Mouse (Mus musculus) heart, postnatal 36 days (tissue): ENCODE results near the gene Efna3. TPM values are rescaled to one million over a fixed set of nuclear protein-coding genes. Genes with fewer than 3 reads are reported as not detected.

Experiments used
- DNase-seq, 2 experiments: peaks; one replicate each; pipeline ENCODE4 v3.0.0; 2021 to 2022
- intact Hi-C: fragments of 180-260 bp; cut with DNase I; formaldehyde crosslinking; loops from one replicate; pipeline ENCODE4 v1.15.1; 2025
- total RNA-seq, 2 experiments: library from RNA; stranded (reverse); gene quantifications; 2 replicates each; pipeline ENCODE4 v1.2.3; 2021

Efna3 gene
- total RNA-seq, 2 experiments from 2014 or later = not detected

DNA sequence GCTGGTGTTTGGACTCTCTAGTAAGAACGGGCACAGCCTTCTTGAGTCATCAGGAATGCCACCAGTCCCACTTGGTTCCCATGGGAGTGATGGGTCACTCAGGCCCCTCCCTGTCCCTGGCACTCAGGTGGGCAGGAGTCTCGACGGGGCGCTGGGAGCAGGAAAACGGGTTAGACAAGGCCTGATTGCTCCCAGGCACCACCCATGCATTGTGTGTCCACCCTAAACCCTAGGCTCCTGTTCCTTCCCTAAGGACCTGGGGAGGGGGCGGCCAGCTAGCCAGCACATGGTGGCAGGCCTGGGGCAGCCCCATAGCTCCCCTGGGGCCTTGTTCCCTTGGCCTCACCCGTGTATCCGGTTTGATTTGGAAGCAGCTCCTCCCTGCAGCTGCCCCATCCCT lies 4.4 kb downstream of the Efna3 start:
- intact Hi-C loops = no loop called here
- DNase-seq = no peak

- intact Hi-C loops = loop anchor here (1.0 kb wide), 3 partner anchors 20 to 169 kb away; no protein-coding TSS in a partner anchor
Observed at GRCm38 (mm10) chr3:89317246-89317645, 5.5 kb downstream of the Efna3 start.

DNA sequence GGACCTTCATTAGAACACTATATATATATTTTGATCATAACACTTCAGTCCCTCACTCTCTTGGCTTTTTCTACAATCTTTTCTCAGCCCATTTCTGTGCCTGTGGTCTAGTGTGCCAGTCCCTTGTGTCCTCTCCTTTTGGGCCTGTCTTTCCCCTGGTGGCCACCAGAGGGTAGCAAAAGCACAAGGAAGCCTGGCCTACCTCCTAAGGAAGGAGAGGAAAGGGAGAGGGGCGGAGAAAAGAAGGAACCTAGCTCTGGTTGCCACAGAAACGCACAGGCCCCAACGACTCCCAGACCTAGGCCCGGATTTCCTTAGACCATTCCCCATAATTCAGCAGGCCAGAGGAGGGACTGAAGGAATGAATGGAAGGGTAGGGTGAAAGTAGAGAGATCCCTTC lies 5.9 kb downstream of the Efna3 start:
- DNase-seq = peak; percentile 85 to 88
- intact Hi-C loops = loop anchor here (1.0 kb wide), 3 partner anchors 20 to 169 kb away; no protein-coding TSS in a partner anchor

More at GRCm38 (mm10) chr3:89317246-89317645, 5.5 kb downstream of the Efna3 start:
- DNase-seq = no peak

DNA sequence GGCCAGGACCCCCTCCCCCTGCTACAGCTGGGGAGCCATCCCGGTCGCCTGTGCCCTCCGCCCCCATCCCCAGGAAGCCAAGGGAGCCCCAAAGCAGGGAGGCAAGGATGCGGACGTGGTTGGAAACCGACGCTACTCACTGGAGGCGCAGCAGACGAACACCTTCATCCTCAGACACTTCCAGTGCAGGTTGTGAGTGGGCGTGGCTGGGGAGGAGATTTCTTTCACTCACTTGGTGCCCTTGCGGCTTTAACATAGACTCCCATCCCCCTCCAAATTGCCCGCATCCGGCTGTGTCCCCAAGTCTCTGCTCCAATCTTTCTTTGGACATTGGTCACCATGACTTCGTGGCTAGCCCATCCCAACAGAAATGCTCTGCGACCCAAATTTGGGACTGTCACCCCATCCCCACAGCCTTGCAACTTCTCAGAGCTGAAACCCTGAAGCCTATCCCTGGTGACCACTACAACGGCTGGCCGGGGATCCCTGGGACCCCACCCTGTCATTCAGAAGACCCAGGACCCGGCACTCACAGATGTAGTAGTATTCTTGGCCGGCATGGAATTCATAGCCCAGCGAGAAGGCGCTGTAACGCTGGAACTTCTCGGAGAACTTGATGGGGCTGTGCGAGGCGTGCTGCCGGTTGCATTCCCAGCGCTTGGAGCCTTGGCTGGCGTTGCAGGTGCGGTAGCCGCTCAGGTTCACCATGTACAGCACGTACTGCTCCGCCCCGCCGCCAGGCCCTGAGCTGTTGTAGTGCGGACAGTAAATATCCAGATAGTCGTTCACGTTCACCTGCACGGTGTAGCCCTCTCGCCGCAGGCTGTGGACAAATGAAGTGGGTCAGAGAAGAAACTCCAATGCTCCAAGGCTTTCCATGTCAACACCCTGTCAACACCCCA lies 6.6 kb downstream of the Efna3 start:
- DNase-seq = no peak

GRCm38 (mm10) chr3:89315195-89315929 lies 7.4 kb downstream of the Efna3 start:
- intact Hi-C loops = no loop called here

More for the DNA sequence above, 6.6 kb downstream of the Efna3 start:
- intact Hi-C loops = no loop called here

GRCm38 (mm10) chr3:89314791-89315190 lies 8.0 kb downstream of the Efna3 start:
- intact Hi-C loops = no loop called here

More at GRCm38 (mm10) chr3:89315195-89315929, 7.4 kb downstream of the Efna3 start:
- peak; percentile 81 to 87 for DNase-seq

GRCm38 (mm10) chr3:89314340-89314739 lies 8.4 kb downstream of the Efna3 start:
- intact Hi-C loops = no loop called here

More at GRCm38 (mm10) chr3:89314791-89315190, 8.0 kb downstream of the Efna3 start:
- no peak for DNase-seq

GRCm38 (mm10) chr3:89308089-89308488 lies 14.7 kb downstream of the Efna3 start:
- DNase-seq = peak; percentile 68 to 71
- intact Hi-C loops = loop anchor here (1.0 to 10.0 kb wide), 3 partner anchors 19 to 193 kb away; no protein-coding TSS in a partner anchor

More at GRCm38 (mm10) chr3:89314340-89314739, 8.4 kb downstream of the Efna3 start:
- no peak for DNase-seq

- intact Hi-C loops = loop anchor here (10.0 kb wide), 1 partner anchor 191 kb away; no protein-coding TSS in a partner anchor
Observed at GRCm38 (mm10) chr3:89305551-89306325, 17.0 kb downstream of the Efna3 start.

DNA sequence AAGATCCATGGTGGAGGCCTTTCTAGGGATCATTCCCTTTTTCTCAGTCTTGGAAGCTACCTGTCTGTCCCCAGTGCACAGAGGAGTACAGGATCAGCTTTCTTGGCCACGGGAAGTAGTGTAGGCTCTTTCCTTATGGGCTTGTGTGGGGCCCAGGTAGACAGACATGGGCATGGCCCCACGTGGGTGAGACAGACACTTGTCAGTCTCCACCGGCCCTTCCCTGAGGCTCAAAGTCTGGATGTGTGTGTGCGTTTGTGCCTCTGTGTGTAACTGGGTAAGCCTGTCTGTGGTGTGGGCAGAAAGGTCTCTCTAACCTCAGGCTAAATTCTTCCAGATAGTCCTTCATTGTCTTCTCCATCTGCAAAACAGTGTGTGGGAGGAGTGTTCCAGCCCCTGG lies 17.7 kb downstream of the Efna3 start:
- DNase-seq = no peak
- intact Hi-C loops = loop anchor here (10.0 kb wide), 1 partner anchor 190 kb away; no protein-coding TSS in a partner anchor

More at GRCm38 (mm10) chr3:89305551-89306325, 17.0 kb downstream of the Efna3 start:
- no peak for DNase-seq

DNA sequence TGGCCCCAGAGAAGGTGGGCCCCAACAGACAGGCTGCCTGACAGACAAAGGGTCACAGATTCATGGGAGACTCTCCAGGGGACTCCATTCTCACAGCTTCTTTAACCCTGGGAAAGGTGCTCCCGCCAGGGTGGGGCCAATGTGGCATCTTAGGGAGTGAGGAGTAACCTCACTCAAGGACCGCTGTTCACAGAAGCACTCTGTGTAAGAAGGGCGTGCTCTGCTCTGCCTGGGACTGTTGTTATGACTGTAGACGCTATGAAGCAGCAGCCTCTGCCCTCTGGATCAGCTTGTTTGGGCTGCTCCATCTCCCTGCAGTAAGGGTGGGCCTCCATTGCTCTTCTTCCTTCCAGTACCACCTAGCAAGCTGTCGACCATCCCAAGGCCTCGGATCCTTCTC lies 18.3 kb downstream of the Efna3 start:
- intact Hi-C loops = loop anchor here (10.0 kb wide), 1 partner anchor 190 kb away; no protein-coding TSS in a partner anchor
- no peak for DNase-seq

DNA sequence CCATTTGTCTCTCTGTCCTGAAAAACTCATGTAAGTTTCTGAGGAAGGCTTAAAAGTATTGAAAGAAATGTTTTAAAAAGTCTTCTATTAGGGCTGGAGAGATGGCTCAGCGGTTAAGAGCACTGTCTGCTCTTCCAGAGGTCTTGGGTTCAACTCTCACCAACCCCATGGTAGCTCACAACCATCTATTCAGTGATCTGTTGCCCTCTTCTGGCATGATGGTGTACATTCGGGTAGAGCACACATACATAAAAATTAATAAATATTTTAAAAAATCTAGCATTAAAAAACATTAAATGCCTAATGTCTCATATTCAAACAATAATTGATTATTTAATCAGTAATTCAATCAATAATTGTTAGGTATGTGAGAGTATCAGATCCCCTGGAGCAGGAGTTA lies 22.3 kb downstream of the Efna3 start:
- intact Hi-C loops = loop anchor here (10.0 kb wide), 1 partner anchor 186 kb away; no protein-coding TSS in a partner anchor
- DNase-seq = no peak

GRCm38 (mm10) chr3:89300071-89300470 lies 22.7 kb downstream of the Efna3 start:
- DNase-seq = no peak
- intact Hi-C loops = loop anchor here (10.0 kb wide), 1 partner anchor 185 kb away; no protein-coding TSS in a partner anchor

DNA sequence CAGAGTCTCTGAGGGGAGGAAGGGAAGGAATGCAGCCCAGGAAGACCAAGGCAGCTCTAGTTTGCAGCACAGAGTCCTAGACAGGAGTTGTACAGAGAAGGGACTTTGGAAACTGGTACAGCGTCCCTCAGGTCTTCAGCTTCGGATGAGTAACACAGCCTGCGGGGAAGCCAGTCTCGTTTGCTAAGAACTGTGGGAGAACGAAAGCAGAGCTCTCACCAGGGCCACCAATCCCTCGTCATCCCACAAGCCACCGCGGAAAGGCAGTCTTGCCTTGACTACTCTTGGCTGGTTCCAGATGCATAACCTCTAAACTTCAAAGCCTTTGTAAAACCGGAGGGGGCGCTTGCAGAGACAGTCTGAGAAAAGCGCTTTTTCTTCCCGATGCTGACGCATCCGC lies 23.3 kb downstream of the Efna3 start:
- DNase-seq = no peak
- intact Hi-C loops = no loop called here

DNA sequence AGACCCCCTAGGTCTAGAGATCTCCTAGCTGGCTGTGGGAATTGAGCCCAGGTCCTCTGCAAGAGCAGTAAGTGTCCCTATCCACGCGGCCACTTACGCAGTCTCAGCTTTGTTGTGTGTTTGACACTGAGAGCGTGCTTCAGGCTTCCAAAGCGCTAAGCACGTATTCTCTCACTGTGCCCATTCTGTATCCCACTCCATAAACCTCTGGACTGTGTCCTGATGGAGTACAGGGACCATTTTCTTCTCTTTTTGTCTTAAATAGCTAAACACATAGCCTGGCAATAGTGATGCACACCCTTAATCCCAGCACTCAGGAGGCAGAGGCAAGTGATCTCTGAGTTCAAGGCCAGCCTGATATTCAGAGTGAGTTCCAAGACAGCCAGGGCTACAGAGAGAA lies 23.9 kb downstream of the Efna3 start:
- intact Hi-C loops = no loop called here
- DNase-seq = no peak

- no peak for DNase-seq
- intact Hi-C loops = no loop called here
Observed at GRCm38 (mm10) chr3:89296761-89297396, 25.9 kb downstream of the Efna3 start.

- intact Hi-C loops = no loop called here
Observed at GRCm38 (mm10) chr3:89295685-89296230, 27.0 kb downstream of the Efna3 start.

DNA sequence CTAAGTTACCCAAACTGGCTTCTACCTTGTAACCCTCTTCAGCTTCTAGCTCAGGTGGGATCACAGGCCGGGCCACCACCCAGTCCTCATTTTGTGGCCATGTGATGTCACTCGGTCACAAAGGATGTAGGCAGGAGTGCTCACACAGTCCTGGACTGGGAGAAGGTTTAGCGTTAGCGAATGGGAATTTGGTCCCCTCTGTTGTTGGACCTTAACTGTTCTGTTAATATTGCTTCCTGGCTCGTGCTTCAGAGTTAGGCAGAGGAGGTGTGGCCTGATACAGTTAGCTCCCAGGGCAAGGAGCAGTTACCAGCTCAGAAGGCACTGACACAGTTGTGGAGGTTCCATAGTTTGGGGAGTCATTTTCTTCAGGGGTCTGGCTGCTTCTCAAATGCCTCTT lies 28.6 kb downstream of the Efna3 start:
- no peak for DNase-seq
- intact Hi-C loops = no loop called here

More at GRCm38 (mm10) chr3:89295685-89296230, 27.0 kb downstream of the Efna3 start:
- DNase-seq = no peak

DNA sequence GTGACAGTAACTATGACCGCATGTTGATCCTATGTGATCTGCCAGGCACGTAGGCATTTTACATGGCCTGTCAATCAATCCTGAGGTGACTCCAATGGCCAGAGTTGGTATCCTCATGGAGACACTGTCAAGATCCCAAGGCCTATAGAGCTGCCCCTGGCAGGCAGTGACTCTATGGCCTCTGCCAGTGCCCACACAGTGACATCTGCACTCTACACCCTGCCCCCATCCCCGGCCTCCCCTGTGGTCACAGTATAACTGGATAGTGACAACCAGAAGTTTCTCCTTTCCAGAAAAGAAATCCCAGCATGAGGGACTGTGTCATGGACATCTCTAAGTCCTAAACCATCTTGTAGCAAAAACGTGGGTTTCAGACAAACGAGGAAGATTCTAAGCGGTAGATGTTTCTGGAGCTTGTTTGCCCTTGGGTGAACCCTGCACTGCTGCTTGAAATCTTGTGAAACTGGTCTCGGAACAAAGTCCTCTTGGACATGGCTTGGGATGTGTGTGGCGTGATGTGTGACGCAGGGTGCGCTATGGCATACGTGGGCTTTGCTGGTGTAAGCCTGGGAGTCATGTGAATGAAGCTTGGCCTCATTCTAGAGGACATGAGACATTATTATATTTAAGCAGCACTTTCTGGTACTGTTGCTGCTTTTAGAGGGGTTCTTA lies 29.4 kb downstream of the Efna3 start:
- intact Hi-C loops = no loop called here
- no peak for DNase-seq
